Mouse (Mus musculus): ENCODE results near the gene Cacna1g.

DNA sequence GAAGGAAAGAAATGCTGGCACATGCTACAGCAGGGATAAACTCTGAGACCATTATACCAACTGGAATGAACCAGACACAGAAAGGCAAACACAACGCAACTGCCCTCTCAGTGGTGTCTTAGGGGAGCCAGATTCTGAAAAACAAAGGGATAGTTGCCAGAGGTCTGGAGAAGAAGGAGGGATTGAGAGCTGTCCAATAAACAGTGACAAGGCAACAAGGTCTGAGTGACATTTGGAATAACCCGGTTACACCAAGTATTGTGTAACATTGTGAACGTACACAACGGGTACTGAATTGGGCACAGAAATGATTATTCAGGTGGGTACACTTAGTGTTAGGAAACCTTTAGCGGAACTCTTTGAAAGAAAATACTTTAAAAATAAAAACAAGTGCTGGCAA lies 111.9 kb downstream of the Cacna1g start:
- TF ChIP-seq CTCF (IDR thresholded peaks at IDR 0.05; ENCODE audit: borderline replicate concordance, control insufficient read depth, extremely low read depth, insufficient read depth, low read length, poor library complexity): no peak
- no peak for TF ChIP-seq POLR2A (IDR thresholded peaks at IDR 0.05; ENCODE audit: control insufficient read depth, extremely low read depth, insufficient read depth, low read length, poor library complexity)

Measured in thymus, adult 2 months (tissue).